Mouse (Mus musculus) lung, embryonic 16.5 days (tissue): ENCODE measurements at regions not wholly inside any gene's neighbourhood (a gene's known extent, or its start where the extent isn't known, plus 50 kb on each side); places are given as distances from the start of the nearest gene placed in this dataset. TPM values are rescaled to one million over a fixed set of nuclear protein-coding genes. Genes with fewer than 3 reads are reported as not detected.

Experiments
- microRNA counts: library from miRNA; unstranded; fragments of <30 nt; microRNA quantifications from one replicate; lab custom pipeline; 2016
- microRNA-seq: library from miRNA; unstranded; fragments of <30 nt; microRNA quantifications from one replicate; pipeline ENCODE4, GENCODE M21; 2016

MicroRNAs in the stretch of these regions (microRNA counts, 519-probe panel; counts per million panel counts)
- not detected for microRNA mmu-miR-802 (lab: Ali Mortazavi, UCI)

Small RNA genes in the stretch of these regions (microRNA-seq; reads per million reads assigned to microRNA genes)
- gene Gm28003 = not detected
- gene Mir802 = 1.2 reads per million
